Mouse (Mus musculus) heart, postnatal 25 days (tissue): ENCODE measurements around the gene Slc15a1. TPM values are rescaled to one million over a fixed set of nuclear protein-coding genes. Genes with fewer than 3 reads are reported as not detected.
"Not testable (repeated sequence)": the region's sequence is repeated elsewhere in the genome, so short reads cannot be mapped to it uniquely, and the experiment has no call there.

Experiments
- DNase-seq: peaks from one replicate; pipeline ENCODE4 v3.0.0; 2022; ENCODE audit warnings: low spot score
- intact Hi-C: fragments of 180-260 bp; cut with DNase I; formaldehyde crosslinking; loops from one replicate; pipeline ENCODE4 v1.15.1; 2025
- total RNA-seq, 2 experiments: library from RNA; stranded (reverse); gene quantifications; 2 replicates each; pipeline ENCODE4 v1.2.3; 2021

The Slc15a1 gene
- total RNA-seq, 2 experiments from 2014 or later: not detected

GRCm38 (mm10) chr14:121423341-121423751, 81.7 kb downstream of the Slc15a1 start:
- no peak for DNase-seq
- intact Hi-C loops: loop anchor here (5.0 kb wide), 1 partner anchor 41 kb away; the partner anchor contains the start of gene Stk24

DNA sequence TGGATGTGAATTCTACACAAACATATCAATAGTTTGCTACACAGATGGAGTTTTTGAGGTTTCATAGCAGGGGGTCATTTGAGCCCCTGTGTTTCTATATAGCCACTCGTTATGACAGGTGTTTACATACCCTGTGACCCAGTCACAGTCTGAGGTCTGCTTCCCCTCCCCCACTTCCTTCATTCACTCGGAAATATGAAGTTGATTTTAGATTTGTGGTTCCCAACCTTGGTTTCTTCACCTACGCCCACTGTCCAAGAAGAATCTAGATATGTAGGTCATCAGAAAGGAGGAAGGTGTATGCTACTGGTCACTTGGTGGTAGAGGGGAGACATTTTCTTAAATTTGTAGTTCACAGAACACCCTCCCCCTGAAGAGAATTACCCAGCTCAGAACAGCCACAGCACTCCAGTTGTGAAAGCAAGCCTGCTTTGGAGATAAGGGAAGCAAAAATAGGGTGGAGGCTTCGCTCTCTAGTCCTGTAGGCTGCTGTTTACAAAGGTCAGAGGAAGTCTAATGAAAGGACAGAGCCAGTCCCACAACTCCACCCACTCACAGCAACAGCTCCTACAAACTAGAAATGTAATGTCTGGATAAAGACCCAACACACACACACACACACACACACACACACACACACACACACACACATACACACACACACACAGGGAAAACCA, 82.2 kb downstream of the Slc15a1 start:
- intact Hi-C loops: loop anchor here (5.0 kb wide), 1 partner anchor 41 kb away; the partner anchor contains the start of gene Stk24
- peak; percentile 30 for DNase-seq

DNA sequence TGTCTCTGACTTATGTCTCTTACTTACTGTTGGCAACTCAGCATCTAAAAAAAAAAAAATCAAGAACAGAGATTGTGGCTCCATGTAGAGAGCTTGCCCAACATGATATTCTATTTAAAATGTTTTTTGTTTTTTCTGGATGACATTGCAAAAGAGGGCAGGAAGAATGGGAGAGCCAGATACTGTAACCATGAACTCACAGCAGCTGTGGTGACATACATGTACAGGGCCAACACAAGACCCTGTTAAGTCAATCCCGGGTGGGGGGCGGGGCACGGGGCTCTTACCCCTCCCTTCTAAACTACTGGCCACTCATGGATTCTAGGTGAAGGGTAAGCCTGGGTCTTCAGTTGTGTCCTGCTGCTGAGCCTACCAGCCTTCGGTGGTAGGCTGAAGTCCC, 83.1 kb downstream of the Slc15a1 start:
- intact Hi-C loops: loop anchor here (5.0 kb wide), 1 partner anchor 40 kb away; the partner anchor contains the start of gene Stk24

DNA sequence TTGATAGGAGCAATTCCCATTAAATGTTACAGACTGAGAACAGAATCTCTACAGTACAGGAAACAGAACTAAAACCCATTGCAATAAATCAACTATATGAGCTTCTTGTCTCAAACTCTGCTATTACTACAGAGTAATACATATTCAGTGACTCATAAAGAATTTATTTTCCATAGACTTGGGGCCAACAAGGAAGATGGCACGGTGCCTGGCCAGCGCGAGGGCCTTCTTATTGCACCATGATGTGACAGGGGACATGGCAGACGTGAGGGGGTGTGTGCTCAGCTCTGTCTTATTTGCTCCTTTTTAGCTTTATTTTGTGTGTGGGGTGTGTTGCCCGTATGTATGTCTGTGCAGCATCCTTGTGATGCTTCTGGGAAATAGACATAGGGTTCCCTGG, 87.5 kb downstream of the Slc15a1 start:
- intact Hi-C loops: no loop called here
- no peak for DNase-seq

More for the DNA sequence above, 83.1 kb downstream of the Slc15a1 start:
- no peak for DNase-seq

DNA sequence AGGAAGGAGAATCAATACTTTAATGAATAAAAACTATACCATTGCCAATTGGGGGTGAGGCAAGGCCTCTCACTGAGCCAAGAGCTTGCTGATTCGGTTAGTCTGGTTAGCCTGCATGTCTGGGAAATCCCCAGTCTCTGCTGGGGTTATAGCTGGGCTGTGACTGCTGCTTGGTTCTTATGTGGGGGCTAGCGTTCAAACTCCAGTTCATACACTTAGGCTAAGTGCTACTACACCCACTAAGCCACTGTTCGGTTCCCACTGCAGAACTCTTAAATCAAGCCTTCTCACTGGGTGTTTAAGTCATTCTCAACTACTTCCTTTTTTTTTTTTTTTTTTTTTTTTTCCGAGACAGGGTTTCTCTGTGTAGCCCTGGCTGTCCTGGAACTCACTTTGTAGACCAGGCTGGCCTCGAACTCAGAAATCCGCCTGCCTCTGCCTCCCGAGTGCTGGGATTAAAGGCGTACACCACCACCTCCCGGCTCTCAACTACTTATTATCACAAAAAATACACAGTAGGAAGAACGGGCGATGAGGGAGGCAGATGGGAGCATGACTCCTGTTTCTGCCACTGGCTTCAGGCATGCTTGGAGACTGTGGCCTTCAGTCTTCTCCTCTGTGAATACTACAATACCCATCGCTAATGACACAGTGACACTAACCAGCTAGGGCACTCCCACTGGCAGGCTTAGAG, 88.3 kb downstream of the Slc15a1 start:
- intact Hi-C loops: no loop called here
- no peak for DNase-seq

DNA sequence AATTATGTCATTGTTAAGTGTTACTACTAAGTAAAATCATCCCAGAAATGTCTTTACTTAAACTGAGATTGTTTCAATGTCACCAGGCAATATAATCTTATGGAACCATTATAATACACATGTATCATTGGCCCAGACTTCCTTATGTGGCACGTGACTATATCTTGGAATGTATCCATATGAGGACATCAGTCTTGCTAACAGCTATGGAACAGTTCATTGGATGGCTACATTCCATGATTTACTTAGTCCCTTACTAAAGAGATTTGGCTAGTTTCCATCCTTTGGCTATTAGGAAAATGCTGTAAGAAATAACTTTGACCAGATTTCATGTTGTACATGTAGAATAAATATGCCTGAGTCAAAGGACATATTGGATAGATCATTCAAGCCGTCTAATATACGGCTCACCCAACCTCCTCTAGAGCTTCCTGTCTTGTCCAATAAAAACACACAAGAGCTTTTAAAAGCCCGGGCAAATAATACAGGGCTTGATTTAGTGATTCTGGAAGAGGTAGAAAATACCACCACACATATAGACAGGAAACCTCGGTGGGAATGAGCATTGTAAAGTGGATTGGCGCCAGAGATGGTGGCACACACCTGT, 90.3 kb downstream of the Slc15a1 start:
- intact Hi-C loops: no loop called here
- no peak for DNase-seq

DNA sequence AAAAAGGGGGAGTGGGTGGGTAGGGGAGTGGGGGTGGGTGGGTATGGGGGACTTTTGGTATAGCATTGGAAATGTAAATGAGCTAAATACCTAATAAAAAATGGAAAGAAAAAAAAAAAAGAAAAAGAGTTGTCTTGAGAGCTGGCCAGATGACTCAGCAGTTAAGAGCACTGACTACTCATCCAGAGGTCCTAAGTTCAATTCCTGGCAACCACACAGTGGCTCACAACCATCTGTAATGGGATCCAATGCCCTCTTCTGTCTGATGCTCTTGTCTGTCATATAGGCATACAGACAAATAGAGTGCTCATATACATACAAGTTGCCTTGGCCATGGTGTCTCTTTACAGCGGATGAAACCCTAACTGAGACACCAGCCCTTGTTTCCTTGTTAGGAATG, 91.3 kb downstream of the Slc15a1 start:
- DNase-seq, intact Hi-C loops: not testable (repeated sequence)

Other genes with a start within 250 kb of the Slc15a1 start
- gene Stk24, start 125.2 kb downstream of the Slc15a1 start, total RNA-seq: 10 to 100 TPM; 67.1 to 78.4 TPM